In the genomic region with DNA sequence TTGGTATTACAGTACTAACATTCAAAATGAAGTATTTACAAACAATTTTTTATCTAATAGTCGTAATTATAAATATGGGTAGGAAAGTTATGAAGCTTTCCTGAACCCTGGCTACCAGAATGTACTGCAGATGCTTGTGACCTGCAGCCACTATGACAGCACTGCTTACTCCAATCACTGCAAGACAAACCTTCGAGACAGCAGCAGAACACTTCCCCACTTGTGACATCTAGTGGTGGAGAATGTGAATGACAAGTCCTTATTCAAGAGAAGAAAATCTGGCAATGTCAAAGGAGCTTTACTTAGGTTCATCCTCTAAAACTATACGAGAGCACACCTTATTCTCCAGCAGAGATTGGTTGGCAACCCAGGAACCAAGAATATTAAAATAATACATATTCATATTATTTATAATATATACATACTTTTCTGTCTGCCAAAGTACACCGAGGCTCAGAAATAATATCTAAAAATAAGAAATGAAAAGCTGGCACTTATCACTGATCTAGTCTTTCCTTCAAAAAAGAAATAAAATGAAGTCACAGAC, we compare ENCODE assay signal across 7 mouse cellular contexts.
DNase-seq lines count a peak whose midpoint lies in the region; ATAC-seq and TF ChIP-seq lines count a peak whose summit lies in the region.

No protein-coding gene starts in this region.

- WGBS in bone marrow, adult 2 months: 30% methylated on average over 4 of the region's 4 CpGs
- 20% methylated on average over 4 of the region's 4 CpGs for WGBS in forebrain, postnatal 0 days
- WGBS in limb, embryonic 14.5 days: 29% methylated on average over 4 of the region's 4 CpGs

- no peak overlapping the region for H3K9ac ChIP-seq in ES-Bruce4 (ENCODE audit: low read depth, poor library complexity, severe bottlenecking)
- H3K9ac ChIP-seq in forebrain, postnatal 0 days: no peak overlapping the region
- H3K9ac ChIP-seq in limb, embryonic 14.5 days (ENCODE audit: low read depth, low read length, severe bottlenecking): no peak overlapping the region

- ATAC-seq in forebrain, postnatal 0 days: peak; percentile 72; the same call in 1 of the 2 replicates
- 0 out of 2 replicates have a peak, but pooled peaks have one; percentile 71 for ATAC-seq in limb, embryonic 14.5 days (ENCODE audit: low FRiP score, low read depth)

- no peaks in the 10 kb centered on the region for H3K27me3 ChIP-seq in ES-Bruce4 (ENCODE audit: control insufficient read depth, insufficient read depth, low read length, poor library complexity, severe bottlenecking)
- no peaks in the 10 kb centered on the region for H3K27me3 ChIP-seq in forebrain, postnatal 0 days (ENCODE audit: insufficient read depth, low read length)
- no peaks in the 10 kb centered on the region for H3K27me3 ChIP-seq in limb, embryonic 14.5 days (ENCODE audit: control insufficient read depth, insufficient read depth, low read length)

- H3K4me2 ChIP-seq in forebrain, postnatal 0 days (ENCODE audit: low read depth): no peak overlapping the region
- no peak overlapping the region for H3K4me2 ChIP-seq in limb, embryonic 14.5 days (replicated peaks; ENCODE audit: low read depth, low read length, severe bottlenecking)

- H3K9me3 ChIP-seq in ES-Bruce4 (replicated peaks; ENCODE audit: control insufficient read depth, insufficient read depth, low read length, poor library complexity, severe bottlenecking): no peaks in the 10 kb centered on the region
- H3K9me3 ChIP-seq in forebrain, postnatal 0 days (ENCODE audit: low read length): no peaks in the 10 kb centered on the region
- H3K9me3 ChIP-seq in limb, embryonic 14.5 days (ENCODE audit: control insufficient read depth, low read length): no peaks in the 10 kb centered on the region

- no peak for TF ChIP-seq EP300 in ES-Bruce4 (IDR thresholded peaks at IDR 0.05; ENCODE audit: insufficient read depth, low read depth, low read length)

- intact Hi-C loops in left cerebral cortex, postnatal 36 days (cut with DNase I): no loop called here

- H3K36me3 ChIP-seq in ES-Bruce4 (ENCODE audit: control insufficient read depth, insufficient read depth, low read length, poor library complexity, severe bottlenecking): no peaks in the 10 kb centered on the region
- no peaks in the 10 kb centered on the region for H3K36me3 ChIP-seq in forebrain, postnatal 0 days (ENCODE audit: insufficient read depth)
- no peaks in the 10 kb centered on the region for H3K36me3 ChIP-seq in limb, embryonic 14.5 days (ENCODE audit: control insufficient read depth, insufficient read depth, low read length)

- TF ChIP-seq CTCF in ES-Bruce4 (IDR thresholded peaks at IDR 0.05; ENCODE audit: low read depth, low read length): peak; percentile 18
- 0 out of 2 replicates have a peak, but pooled peaks have one; percentile 6 for TF ChIP-seq CTCF in bone marrow, adult 2 months (IDR thresholded peaks at IDR 0.05; ENCODE audit: control insufficient read depth, insufficient read depth, low read length)
- TF ChIP-seq CTCF in forebrain, postnatal 0 days (IDR thresholded peaks at IDR 0.05; ENCODE audit: low read depth): peak; percentile 86

- no peak for TF ChIP-seq POLR2A in ES-Bruce4 (IDR thresholded peaks at IDR 0.05; ENCODE audit: insufficient read depth, low read length)
- TF ChIP-seq POLR2A in bone marrow, adult 2 months (IDR thresholded peaks at IDR 0.05; ENCODE audit: borderline replicate concordance, control insufficient read depth, low read depth, low read length): no peak
- no peak for TF ChIP-seq POLR2A in limb, embryonic 14.5 days (IDR thresholded peaks at IDR 0.05; ENCODE audit: borderline replicate concordance, extremely low read depth, insufficient read depth, insufficient read length)

- peak; percentile 45 for DNase-seq in left cerebral cortex, adult 11 months (ENCODE audit: low spot score)
- DNase-seq in left cerebral cortex, postnatal 36 days (ENCODE audit: low spot score in 2 of 2): no peak
- DNase-seq in forebrain, postnatal 0 days: peak; percentile 74
- DNase-seq in limb, embryonic 14.5 days (ENCODE audit: low spot score): peak; percentile 71
- peak; percentile 42 for DNase-seq in retina, postnatal 7 days (ENCODE audit: low read depth, low spot score)

- H3K27ac ChIP-seq in ES-Bruce4 (ENCODE audit: insufficient read depth, low read length): no peak overlapping the region
- H3K27ac ChIP-seq in bone marrow, adult 2 months (ENCODE audit: control insufficient read depth, insufficient read depth, low read depth, low read length, poor library complexity): no peak overlapping the region
- H3K27ac ChIP-seq in forebrain, postnatal 0 days (ENCODE audit: low read depth, low read length): no peak overlapping the region
- H3K27ac ChIP-seq in limb, embryonic 14.5 days (replicated peaks; ENCODE audit: low read depth, low read length): no peak overlapping the region

- H3K4me3 ChIP-seq in ES-Bruce4 (ENCODE audit: low read depth, low read length): no peak overlapping the region
- H3K4me3 ChIP-seq in bone marrow, adult 2 months (replicated peaks; ENCODE audit: control insufficient read depth, low read depth, low read length): no peak overlapping the region
- no peak overlapping the region for H3K4me3 ChIP-seq in forebrain, postnatal 0 days (ENCODE audit: low read depth, low read length)
- no peak overlapping the region for H3K4me3 ChIP-seq in limb, embryonic 14.5 days (replicated peaks; ENCODE audit: low read length)

- no peaks in the 10 kb centered on the region for H3K4me1 ChIP-seq in ES-Bruce4 (ENCODE audit: control insufficient read depth, insufficient read depth, low read length)
- no peaks in the 10 kb centered on the region for H3K4me1 ChIP-seq in bone marrow, adult 2 months (ENCODE audit: control insufficient read depth, insufficient read depth, low read length)
- H3K4me1 ChIP-seq in forebrain, postnatal 0 days (ENCODE audit: insufficient read depth): no peaks in the 10 kb centered on the region
- H3K4me1 ChIP-seq in limb, embryonic 14.5 days (ENCODE audit: control insufficient read depth, insufficient read depth, low read length): no peaks in the 10 kb centered on the region

Comparison
In these comparisons a context has a peak if more than half of its experiments do, and no peak if none do; other contexts are left out.
1. DNase-seq: peak in left cerebral cortex, adult 11 months (single experiment), forebrain, postnatal 0 days (single experiment), limb, embryonic 14.5 days (single experiment) and retina, postnatal 7 days (single experiment); none in left cerebral cortex, postnatal 36 days (0 of 2).
2. CTCF ChIP-seq: peak in every context shown above with its lines; median percentile 86 in forebrain, postnatal 0 days; 18 in ES-Bruce4; 6 in bone marrow, adult 2 months.